Mouse (Mus musculus): ENCODE data around the gene Knstrn. TPM values are rescaled to one million over a fixed set of nuclear protein-coding genes. Genes with fewer than 3 reads are reported as not detected.

The Knstrn gene
- polyA plus RNA-seq, 1 experiment from 2014 or later, result 186 TPM

GRCm38 (mm10) chr2:118783663-118784062 lies 30.1 kb upstream of the Knstrn start:
- no peak for DNase-seq (ENCODE audit: low spot score)

GRCm38 (mm10) chr2:118786525-118786924 lies 27.3 kb upstream of the Knstrn start:
- H3K9ac ChIP-seq (ENCODE audit: low read length), result no peak overlapping the region
- WGBS, result 95% methylated on average over 5 of the region's 5 CpGs
- no peaks in the 10 kb centered on the region for H3K4me1 ChIP-seq (ENCODE audit: control insufficient read depth, insufficient read depth, low read length)
- DNase-seq (ENCODE audit: low spot score) (no peak), ATAC-seq (ENCODE audit: insufficient number of reproducible peaks, low FRiP score, low TSS enrichment, low read depth) (no peak)
- no peaks in the 10 kb centered on the region for H3K9me3 ChIP-seq (ENCODE audit: control insufficient read depth, low read length)
- no peaks in the 10 kb centered on the region for H3K27me3 ChIP-seq (ENCODE audit: control insufficient read depth, insufficient read depth, low read length)
- H3K4me3 ChIP-seq (ENCODE audit: low read depth, low read length), result no peak overlapping the region
- no peak overlapping the region for H3K4me2 ChIP-seq (ENCODE audit: low read depth, severe bottlenecking)
- H3K27ac ChIP-seq (replicated peaks; ENCODE audit: low read depth, low read length), result no peak overlapping the region
- H3K36me3 ChIP-seq (ENCODE audit: control insufficient read depth, insufficient read depth, low read length), result no peaks in the 10 kb centered on the region

More at GRCm38 (mm10) chr2:118783663-118784062, 30.1 kb upstream of the Knstrn start:
- Histone ChIP-seq H3K4me1 (ENCODE audit: control insufficient read depth, insufficient read depth, low read length) (no peaks in the 10 kb centered on the region; the same call in 1 of the 2 replicates), H3K4me3 (ENCODE audit: low read depth, low read length) (no peak overlapping the region), H3K36me3 (ENCODE audit: control insufficient read depth, insufficient read depth, low read length) (no peaks in the 10 kb centered on the region), H3K27ac (replicated peaks; ENCODE audit: low read depth, low read length) (no peak overlapping the region), H3K9ac (ENCODE audit: low read length) (no peak overlapping the region), H3K27me3 (ENCODE audit: control insufficient read depth, insufficient read depth, low read length) (0 out of 2 replicates have a peak, but pooled peaks cover 3% of the 10 kb centered on the region), H3K4me2 (ENCODE audit: low read depth, severe bottlenecking) (no peak overlapping the region), H3K9me3 (ENCODE audit: control insufficient read depth, low read length) (no peaks in the 10 kb centered on the region)
- WGBS, result 87% methylated on average over 7 of the region's 7 CpGs
- ATAC-seq (ENCODE audit: insufficient number of reproducible peaks, low FRiP score, low TSS enrichment, low read depth), result no peak

- Histone ChIP-seq H3K4me3 (ENCODE audit: low read depth, low read length) (no peak overlapping the region), H3K36me3 (ENCODE audit: control insufficient read depth, insufficient read depth, low read length) (no peaks in the 10 kb centered on the region), H3K9ac (ENCODE audit: low read length) (no peak overlapping the region), H3K27me3 (ENCODE audit: control insufficient read depth, insufficient read depth, low read length) (no peaks in the 10 kb centered on the region; the same call in 1 of the 2 replicates), H3K4me2 (ENCODE audit: low read depth, severe bottlenecking) (no peak overlapping the region), H3K9me3 (ENCODE audit: control insufficient read depth, low read length) (no peaks in the 10 kb centered on the region), H3K27ac (replicated peaks; ENCODE audit: low read depth, low read length) (no peak overlapping the region), H3K4me1 (ENCODE audit: control insufficient read depth, insufficient read depth, low read length) (no peaks in the 10 kb centered on the region)
- DNase-seq (ENCODE audit: low spot score) (no peak), ATAC-seq (ENCODE audit: insufficient number of reproducible peaks, low FRiP score, low TSS enrichment, low read depth) (no peak)
- WGBS, result 85% methylated on average over 11 of the region's 11 CpGs
Observed at GRCm38 (mm10) chr2:118789501-118789900, 24.3 kb upstream of the Knstrn start.

GRCm38 (mm10) chr2:118790221-118790550 lies 23.6 kb upstream of the Knstrn start:
- no peak for ATAC-seq (ENCODE audit: insufficient number of reproducible peaks, low FRiP score, low TSS enrichment, low read depth)
- Histone ChIP-seq H3K4me1 (ENCODE audit: control insufficient read depth, insufficient read depth, low read length) (no peaks in the 10 kb centered on the region), H3K4me3 (ENCODE audit: low read depth, low read length) (0 out of 2 replicates have a peak overlapping the region, but pooled peaks have one; percentile 5), H3K27ac (replicated peaks; ENCODE audit: low read depth, low read length) (no peak overlapping the region), H3K27me3 (ENCODE audit: control insufficient read depth, insufficient read depth, low read length) (no peaks in the 10 kb centered on the region; the same call in 1 of the 2 replicates), H3K9ac (ENCODE audit: low read length) (no peak overlapping the region), H3K4me2 (ENCODE audit: low read depth, severe bottlenecking) (peak overlapping the region; percentile 32), H3K36me3 (ENCODE audit: control insufficient read depth, insufficient read depth, low read length) (no peaks in the 10 kb centered on the region), H3K9me3 (ENCODE audit: control insufficient read depth, low read length) (no peaks in the 10 kb centered on the region)
- WGBS, result 56% methylated on average over 12 of the region's 12 CpGs
- DNase-seq (ENCODE audit: low spot score), result no peak

DNA sequence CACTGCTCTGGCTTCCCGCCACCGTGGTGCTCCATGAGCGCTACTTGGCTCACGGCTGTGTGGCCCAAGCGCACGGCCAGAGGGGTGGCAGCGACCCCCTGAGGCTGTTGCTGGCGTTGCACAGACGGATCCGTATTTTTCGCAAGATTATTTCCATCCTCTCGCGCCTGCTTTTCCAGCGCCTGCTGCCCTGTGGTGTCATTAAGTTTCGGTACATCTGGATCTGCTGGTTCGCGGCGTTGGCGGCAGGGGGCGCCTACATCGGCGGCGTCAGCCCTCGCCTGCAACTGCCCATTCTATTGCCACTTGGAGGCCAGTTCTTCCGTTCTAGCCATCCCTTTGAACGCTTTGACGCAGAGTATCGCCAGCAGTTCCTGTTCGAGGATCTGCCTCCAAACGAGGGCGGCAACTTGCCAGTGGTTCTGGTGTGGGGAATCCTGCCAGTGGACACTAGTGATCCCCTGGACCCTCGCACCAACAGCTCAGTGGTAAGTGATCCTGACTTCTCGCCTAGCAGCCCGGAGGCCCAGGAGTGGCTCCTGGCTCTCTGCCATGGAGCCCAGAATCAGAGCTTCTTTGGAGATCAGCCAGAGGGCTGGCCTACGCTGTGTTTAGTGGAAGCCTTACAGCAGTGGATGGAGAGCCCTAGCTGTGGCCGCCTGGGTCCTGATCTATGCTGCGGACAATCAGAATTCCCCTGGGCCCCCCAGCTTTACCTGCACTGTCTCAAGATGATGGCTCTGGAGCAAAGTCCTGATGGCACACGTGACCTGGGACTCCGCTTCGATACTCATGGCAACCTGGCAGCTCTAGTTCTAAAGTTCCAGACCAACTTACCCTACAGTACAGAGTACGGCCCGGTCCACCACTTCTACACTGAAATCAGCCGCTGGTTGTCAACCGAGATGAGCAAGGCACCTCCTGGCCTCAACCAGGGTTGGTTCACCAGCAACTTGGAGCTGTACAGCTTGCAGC lies 23.0 kb upstream of the Knstrn start:
- H3K27me3 ChIP-seq (ENCODE audit: control insufficient read depth, insufficient read depth, low read length), result no peaks in the 10 kb centered on the region; the same call in 1 of the 2 replicates
- 29% methylated on average over 44 of the region's 44 CpGs for WGBS
- H3K4me3 ChIP-seq (ENCODE audit: low read depth, low read length), result 0 out of 2 replicates have a peak overlapping the region, but pooled peaks have one; percentile 5
- no peak overlapping the region for H3K27ac ChIP-seq (replicated peaks; ENCODE audit: low read depth, low read length)
- H3K4me2 ChIP-seq (ENCODE audit: low read depth, severe bottlenecking), result peak overlapping the region; percentile 32
- ATAC-seq (ENCODE audit: insufficient number of reproducible peaks, low FRiP score, low TSS enrichment, low read depth) (no peak), DNase-seq (ENCODE audit: low spot score) (peak; percentile 76)
- no peaks in the 10 kb centered on the region for H3K36me3 ChIP-seq (ENCODE audit: control insufficient read depth, insufficient read depth, low read length)
- no peaks in the 10 kb centered on the region for H3K9me3 ChIP-seq (ENCODE audit: control insufficient read depth, low read length)
- H3K9ac ChIP-seq (ENCODE audit: low read length), result no peak overlapping the region
- H3K4me1 ChIP-seq (ENCODE audit: control insufficient read depth, insufficient read depth, low read length), result no peaks in the 10 kb centered on the region

DNA sequence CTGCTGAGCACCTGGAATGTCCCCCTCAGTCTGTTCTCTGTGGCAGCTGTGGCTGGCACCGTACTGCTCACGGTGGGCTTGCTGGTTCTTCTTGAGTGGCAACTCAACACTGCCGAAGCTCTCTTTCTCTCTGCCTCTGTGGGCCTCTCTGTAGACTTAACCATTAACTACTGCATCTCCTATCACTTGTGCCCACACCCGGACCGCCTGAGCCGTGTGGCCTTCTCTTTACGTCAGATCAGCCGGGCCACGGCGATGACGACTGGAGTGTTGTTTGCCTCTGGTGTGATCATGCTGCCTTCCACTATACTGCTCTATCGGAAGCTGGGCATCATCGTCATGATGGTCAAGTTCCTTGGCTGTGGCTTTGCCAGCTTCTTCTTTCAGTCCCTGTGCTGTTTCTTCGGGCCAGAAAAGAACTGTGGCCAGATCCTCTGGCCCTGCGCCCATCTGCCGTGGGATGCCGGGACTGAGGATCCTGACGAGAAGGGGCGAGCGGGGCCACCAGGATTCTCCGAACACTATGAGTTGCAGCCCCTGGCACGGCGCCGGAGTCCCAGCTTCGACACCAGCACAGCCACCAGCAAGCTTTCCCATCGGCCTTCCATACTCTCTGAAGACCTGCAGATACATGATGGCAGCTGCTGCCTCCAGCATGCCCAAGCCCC lies 22.1 kb upstream of the Knstrn start:
- H3K36me3 ChIP-seq (ENCODE audit: control insufficient read depth, insufficient read depth, low read length), result no peaks in the 10 kb centered on the region
- no peak overlapping the region for H3K9ac ChIP-seq (ENCODE audit: low read length)
- WGBS, result 94% methylated on average over 26 of the region's 26 CpGs
- no peaks in the 10 kb centered on the region for H3K9me3 ChIP-seq (ENCODE audit: control insufficient read depth, low read length)
- H3K4me1 ChIP-seq (ENCODE audit: control insufficient read depth, insufficient read depth, low read length), result no peaks in the 10 kb centered on the region
- H3K27ac ChIP-seq (replicated peaks; ENCODE audit: low read depth, low read length), result no peak overlapping the region
- ATAC-seq (ENCODE audit: insufficient number of reproducible peaks, low FRiP score, low TSS enrichment, low read depth) (no peak), DNase-seq (ENCODE audit: low spot score) (no peak)
- H3K4me3 ChIP-seq (ENCODE audit: low read depth, low read length), result no peak overlapping the region
- no peaks in the 10 kb centered on the region; the same call in 1 of the 2 replicates for H3K27me3 ChIP-seq (ENCODE audit: control insufficient read depth, insufficient read depth, low read length)
- H3K4me2 ChIP-seq (ENCODE audit: low read depth, severe bottlenecking), result no peak overlapping the region

GRCm38 (mm10) chr2:118792259-118792613 lies 21.6 kb upstream of the Knstrn start:
- H3K36me3 ChIP-seq (ENCODE audit: control insufficient read depth, insufficient read depth, low read length), result no peaks in the 10 kb centered on the region
- H3K4me3 ChIP-seq (ENCODE audit: low read depth, low read length), result no peak overlapping the region
- no peak overlapping the region for H3K9ac ChIP-seq (ENCODE audit: low read length)
- no peaks in the 10 kb centered on the region for H3K9me3 ChIP-seq (ENCODE audit: control insufficient read depth, low read length)
- ATAC-seq (ENCODE audit: insufficient number of reproducible peaks, low FRiP score, low TSS enrichment, low read depth) (no peak), DNase-seq (ENCODE audit: low spot score) (no peak)
- H3K27me3 ChIP-seq (ENCODE audit: control insufficient read depth, insufficient read depth, low read length), result no peaks in the 10 kb centered on the region; the same call in 1 of the 2 replicates
- no peak overlapping the region for H3K27ac ChIP-seq (replicated peaks; ENCODE audit: low read depth, low read length)
- H3K4me1 ChIP-seq (ENCODE audit: control insufficient read depth, insufficient read depth, low read length), result no peaks in the 10 kb centered on the region
- no peak overlapping the region for H3K4me2 ChIP-seq (ENCODE audit: low read depth, severe bottlenecking)
- 79% methylated on average over 4 of the region's 4 CpGs for WGBS

DNA sequence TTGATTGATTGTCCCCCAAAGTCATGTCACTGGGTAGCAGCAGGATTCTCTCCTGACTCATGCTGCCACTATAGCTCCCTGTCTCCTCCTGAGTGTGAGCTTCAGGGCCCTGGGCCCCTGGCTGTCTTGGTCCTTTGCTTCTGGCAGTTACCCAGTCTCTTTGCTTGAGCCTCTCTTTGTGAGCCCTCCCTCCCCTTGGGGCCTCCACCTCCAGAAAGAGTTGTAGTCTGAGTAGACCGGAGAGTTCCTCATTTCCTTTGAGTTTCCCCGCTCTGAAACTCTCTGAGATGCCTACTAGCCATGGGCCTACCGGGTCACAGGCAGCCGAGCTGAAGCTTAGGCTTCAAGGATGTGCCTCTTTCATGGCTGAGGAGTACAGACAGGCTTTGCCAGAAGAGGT lies 20.2 kb upstream of the Knstrn start:
- ATAC-seq (ENCODE audit: insufficient number of reproducible peaks, low FRiP score, low TSS enrichment, low read depth), result no peak
- 88% methylated on average over 4 of the region's 4 CpGs for WGBS

More for the DNA sequence above, 20.2 kb upstream of the Knstrn start:
- no peak overlapping the region for H3K4me2 ChIP-seq (ENCODE audit: low read depth, severe bottlenecking)
- no peaks in the 10 kb centered on the region for H3K9me3 ChIP-seq (ENCODE audit: control insufficient read depth, low read length)
- no peak overlapping the region for H3K4me3 ChIP-seq (ENCODE audit: low read depth, low read length)
- no peak overlapping the region for H3K27ac ChIP-seq (replicated peaks; ENCODE audit: low read depth, low read length)
- no peaks in the 10 kb centered on the region for H3K4me1 ChIP-seq (ENCODE audit: control insufficient read depth, insufficient read depth, low read length)
- no peaks in the 10 kb centered on the region for H3K36me3 ChIP-seq (ENCODE audit: control insufficient read depth, insufficient read depth, low read length)
- H3K27me3 ChIP-seq (ENCODE audit: control insufficient read depth, insufficient read depth, low read length), result no peaks in the 10 kb centered on the region; the same call in 1 of the 2 replicates
- H3K9ac ChIP-seq (ENCODE audit: low read length), result no peak overlapping the region
- no peak for DNase-seq (ENCODE audit: low spot score)

Data from limb, embryonic 11.5 days (tissue).